Mouse (Mus musculus) effector memory CD4-positive, alpha-beta T cell, adult 7 months (primary cell): ENCODE measurements around the gene Gm2897. TPM values are rescaled to one million over a fixed set of nuclear protein-coding genes. Genes with fewer than 3 reads are reported as not detected.

Experiments
- polyA plus RNA-seq: library from polyadenylated mRNA; unstranded; fragments of 100-300 nt; shearing (Covaris generic); gene quantifications from one replicate; pipeline ENCODE4 v1.2.1, GENCODE M21; 2017

The Gm2897 gene
- not detected for polyA plus RNA-seq

DNA sequence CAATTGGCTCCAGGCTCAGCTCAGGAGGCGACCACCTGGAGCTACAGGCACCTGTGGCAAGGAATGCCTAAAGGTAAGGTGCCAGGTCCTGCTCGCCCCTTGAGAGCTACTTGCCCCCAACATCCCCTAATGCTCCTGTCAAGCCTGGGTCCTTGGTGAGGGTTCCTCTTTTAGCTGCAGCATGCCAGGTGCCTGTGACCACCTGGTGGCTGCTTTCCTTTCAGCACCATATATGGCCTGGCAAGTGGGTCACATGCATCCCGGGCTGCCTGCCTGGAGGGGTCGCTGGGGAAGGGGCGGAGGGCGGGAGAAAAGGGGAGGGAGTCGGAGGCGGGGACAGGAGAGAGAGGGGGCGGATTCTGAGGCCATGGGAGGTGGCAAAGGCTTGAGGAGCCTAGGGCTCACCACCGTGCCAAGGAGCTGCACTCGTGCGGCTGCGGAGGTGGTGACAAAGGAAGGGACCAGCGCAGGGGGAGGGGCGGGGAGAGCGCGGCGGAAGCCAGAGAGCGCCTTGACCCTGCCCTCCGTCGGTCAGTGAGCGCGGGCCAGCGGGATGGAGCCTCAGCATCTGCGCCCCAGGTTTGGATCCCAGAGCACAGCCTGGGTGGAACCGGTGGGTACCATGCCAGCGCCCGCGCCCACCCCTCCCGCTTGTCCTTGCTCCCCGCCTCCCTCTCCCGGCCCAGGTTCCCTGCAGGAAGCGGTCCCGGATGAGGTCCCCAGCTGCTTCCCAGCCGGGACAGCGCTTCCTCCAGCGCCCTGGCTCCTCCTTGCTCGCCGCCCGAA, at the start of gene Gm2897:
Gene Gm2897, plus strand, starts transcription at position 559 of the 786 bp plus-strand sequence.

DNA sequence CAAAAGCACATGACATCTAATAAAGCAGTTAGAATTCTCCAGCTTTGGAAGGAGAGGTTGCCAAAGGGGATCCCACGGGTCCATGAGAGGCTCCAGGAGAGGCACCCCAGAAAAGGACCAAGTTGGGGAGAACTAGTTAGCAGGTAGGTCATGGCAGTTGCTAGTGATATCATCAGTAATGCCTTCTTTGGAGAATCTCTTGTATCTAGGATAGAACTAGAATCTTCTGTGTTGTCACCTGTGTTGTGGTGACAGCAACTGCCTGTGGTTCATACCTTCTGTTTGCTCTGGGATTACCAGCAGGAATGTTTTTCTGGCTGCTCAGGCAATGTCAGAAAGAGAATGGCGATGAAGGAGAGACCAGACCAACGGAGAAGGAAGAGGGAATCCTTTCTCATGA, 19.4 kb upstream of the Gm2897 start, which contains the start of gene Gm2888:
Gene Gm2888, plus strand, starts transcription at position 301 of the 400 bp plus-strand sequence.

Other genes with a start within 250 kb of the Gm2897 start
- not detected for gene Gm2888, start 19.3 kb upstream of the Gm2897 start, polyA plus RNA-seq
- not detected for gene Gm10340, start 84.7 kb downstream of the Gm2897 start, polyA plus RNA-seq
- gene Gm5795, start 139.0 kb downstream of the Gm2897 start, polyA plus RNA-seq, result not detected
- not detected for gene D830030K20Rik, start 159.2 kb downstream of the Gm2897 start, polyA plus RNA-seq